Mouse (Mus musculus): Measurements from ENCODE around the gene Dlgap5. TPM values are rescaled to one million over a fixed set of nuclear protein-coding genes. Genes with fewer than 3 reads are reported as not detected.

Gene Dlgap5
- total RNA-seq, 4 experiments from 2014 or later, result not detected

DNA sequence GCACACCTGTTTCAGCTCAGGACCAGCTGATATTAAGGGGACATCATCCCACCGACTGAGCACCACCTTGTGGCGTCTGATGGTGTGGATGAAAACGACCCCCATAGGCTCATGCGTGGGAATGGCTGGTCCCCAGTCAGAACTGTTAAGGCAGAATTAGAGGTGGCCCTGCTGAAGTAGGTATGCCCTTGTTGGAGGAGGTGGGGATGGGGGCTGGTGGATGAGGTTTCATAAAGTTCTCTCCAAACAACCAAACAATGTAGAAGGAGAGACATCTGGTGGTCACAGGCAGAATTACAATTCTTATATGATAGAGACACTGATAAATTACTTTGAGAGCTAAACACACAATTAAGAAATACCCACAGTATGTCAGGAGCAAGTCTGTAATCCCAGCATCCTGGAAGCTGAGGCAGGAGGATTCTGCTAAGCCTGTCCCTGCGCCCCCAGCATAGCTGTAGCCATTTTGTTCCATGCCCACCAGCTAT, 22.0 kb downstream of the Dlgap5 start:
- DNase-seq (ENCODE audit: low spot score in 2 of 2), result no peak

DNA sequence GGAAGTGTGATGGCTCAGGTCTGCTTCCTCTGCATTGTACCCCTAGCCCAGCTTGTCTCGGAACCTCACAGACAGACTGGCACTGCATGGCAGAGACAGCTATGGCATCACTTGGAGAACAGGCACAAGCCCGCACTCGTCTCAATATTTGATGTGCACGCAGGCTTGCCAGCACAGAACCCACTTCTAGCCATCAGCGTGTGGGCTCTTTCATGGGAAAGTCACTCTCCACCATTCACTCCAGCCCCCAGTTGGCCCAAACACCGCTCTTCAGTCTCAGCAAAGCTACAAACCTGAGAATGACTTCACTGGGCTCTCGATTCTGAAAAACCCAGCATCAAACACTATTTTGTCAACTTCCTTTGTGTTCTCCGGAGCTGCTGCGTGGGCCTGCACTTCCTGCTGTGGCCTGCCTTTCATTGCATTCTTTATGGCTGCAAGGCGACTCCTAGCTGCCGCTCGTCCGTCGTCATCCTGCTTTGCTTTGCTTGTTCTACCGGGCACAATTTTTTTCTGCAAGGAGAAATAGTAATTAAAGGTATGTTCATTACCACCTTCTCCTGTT, 22.7 kb downstream of the Dlgap5 start:
- DNase-seq (ENCODE audit: low spot score in 2 of 2), result no peak

DNA sequence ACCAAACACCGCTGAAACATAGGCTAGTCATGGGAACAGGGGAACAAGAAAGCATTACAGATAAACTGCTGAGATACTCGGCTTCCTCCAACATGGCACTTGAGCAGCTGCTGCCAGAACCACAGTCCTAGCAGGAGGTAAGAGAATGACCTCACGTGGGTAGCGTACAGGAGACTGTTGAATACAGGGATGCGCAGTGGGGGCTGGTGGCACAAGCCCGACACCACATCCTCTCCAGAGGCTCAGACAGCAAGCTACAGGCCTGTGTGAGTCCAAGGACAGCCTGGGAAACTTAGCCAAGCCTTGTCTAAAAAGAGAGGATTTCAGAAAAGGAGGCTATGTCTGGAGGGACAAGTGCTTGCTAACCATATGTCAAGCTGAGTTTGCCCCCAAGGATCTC, 23.2 kb downstream of the Dlgap5 start:
- DNase-seq (ENCODE audit: low spot score in 2 of 2), result no peak

DNA sequence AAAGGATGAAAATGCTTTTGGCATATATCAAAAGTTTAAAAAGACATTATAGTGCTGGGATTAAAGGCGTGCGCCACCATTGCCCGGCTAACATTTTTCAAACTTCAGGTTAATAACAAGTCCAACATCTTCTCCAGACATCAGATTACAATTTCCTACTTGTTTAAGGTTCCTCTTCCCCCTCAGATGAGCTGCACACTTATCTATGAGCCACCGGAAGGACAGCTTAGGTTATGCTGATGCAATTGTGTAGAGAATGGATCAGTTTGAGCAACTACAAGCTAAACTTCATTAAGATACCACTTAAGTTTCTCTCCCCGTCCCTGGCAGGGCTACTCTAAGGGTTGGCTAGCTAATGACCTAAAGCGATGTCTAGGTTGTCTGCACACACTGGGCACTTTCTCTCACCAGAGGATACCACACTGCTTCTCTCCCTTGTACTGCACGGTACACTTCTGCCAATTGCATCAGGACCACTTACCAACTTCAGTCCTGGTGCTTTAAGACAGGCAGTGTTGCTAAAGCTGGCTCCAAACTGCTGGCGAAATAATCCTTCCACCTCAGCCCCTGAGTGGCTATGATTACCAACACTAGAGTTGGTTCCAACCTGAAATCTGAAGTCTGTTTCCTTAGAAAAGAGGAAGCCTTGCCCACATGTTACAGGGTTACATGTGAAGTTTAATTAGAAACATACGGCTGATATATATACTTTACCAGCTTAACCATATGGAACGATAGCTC, 24.7 kb downstream of the Dlgap5 start:
- DNase-seq (ENCODE audit: low spot score in 2 of 2), result no peak

DNA sequence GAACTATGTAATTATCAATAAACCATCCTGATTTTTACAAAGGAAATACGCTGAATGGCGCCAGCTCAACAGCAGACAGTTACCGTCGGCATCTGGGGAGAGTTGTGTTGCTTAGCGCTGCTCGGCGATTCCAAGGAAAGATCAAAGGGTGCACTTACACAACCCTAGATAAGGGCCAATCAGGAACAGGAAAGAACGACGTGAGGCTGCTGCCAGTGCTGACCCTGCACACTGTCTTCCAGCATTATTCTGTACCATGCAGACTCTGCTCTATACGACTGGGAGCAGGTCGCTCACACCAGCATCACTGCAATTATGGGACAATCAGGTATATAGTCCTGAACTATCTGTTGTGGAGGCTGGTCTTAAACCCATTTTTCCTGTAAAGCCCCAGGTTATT, 32.1 kb downstream of the Dlgap5 start:
- no peak for DNase-seq (ENCODE audit: low spot score in 2 of 2)

DNA sequence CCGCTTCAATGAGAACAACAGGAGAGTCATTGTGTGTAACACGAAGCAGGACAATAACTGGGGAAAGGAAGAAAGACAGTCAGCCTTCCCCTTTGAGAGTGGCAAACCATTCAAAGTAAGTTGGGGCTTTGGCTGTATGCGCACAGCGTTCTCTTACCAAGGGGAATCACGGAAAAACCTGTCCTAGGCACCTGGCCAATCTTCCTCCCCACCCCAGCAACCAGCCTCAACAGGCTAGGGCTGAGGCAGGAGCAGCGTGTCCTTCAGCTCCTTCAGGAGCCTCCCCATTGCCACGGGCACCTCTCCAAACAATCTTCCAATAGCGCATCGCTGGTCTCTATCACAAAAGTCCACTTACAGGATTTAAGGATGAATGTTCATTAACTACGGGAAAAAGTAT, 33.6 kb downstream of the Dlgap5 start:
- DNase-seq (ENCODE audit: low spot score in 2 of 2), result no peak

DNA sequence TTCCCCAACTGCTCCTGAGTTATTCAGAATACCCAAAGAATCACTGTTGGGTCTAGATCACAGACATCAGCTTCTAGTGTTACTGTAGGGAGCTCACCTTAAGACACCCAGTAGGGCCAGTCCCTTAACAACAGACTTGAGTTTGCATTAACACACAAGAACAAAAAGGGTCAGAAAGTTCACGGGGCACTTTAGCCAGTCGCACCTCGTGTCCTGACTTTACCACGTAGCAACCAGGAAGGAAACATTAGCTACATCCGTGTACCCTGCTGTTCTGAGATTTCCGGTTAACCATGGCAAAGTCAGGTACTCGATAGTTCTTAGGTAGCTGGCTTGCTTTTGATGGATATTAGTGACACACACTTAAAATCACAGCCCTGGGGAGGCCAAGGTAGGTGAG, 34.3 kb downstream of the Dlgap5 start:
- DNase-seq (ENCODE audit: low spot score in 2 of 2), result no peak

DNA sequence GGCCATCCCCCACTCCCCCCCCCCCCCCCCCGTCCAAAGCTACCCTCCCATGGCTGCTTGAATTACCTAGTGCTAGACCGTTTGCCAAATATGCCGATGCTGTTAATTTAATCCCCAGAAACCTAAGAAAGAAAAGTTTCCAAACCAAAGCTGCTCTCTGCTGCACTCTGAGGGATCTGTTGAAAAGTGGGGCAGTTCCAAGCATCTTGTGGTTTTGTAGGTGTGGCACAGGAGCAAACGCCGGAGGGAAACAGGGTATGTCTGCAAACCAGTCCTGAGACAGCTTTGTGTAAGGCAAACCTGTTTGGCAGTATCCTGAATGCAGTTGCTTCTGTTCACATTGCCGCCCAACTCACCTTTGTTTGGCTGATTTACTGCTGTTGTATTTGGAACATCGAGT, 39.9 kb downstream of the Dlgap5 start:
- DNase-seq (ENCODE audit: low spot score in 2 of 2), result no peak

DNA sequence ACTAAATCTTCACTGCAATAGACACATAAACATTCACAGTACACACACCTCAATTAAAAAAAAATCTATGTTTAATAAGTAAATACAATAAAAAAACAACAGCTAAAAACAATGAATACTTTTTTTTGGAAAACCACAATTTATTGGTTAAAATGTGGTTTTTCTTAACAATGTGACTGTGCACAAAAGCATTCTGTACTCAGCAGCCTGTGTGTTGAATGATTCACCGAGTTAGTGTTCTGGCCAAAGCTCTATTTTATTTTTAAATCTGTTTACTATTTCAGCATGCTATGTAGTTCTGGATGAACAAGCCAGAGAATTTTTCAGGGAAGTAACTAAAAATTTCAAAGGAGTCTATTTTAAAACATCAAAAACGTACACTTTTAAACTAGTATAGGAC, 41.7 kb downstream of the Dlgap5 start:
- no peak for DNase-seq (ENCODE audit: low spot score in 2 of 2)

DNA sequence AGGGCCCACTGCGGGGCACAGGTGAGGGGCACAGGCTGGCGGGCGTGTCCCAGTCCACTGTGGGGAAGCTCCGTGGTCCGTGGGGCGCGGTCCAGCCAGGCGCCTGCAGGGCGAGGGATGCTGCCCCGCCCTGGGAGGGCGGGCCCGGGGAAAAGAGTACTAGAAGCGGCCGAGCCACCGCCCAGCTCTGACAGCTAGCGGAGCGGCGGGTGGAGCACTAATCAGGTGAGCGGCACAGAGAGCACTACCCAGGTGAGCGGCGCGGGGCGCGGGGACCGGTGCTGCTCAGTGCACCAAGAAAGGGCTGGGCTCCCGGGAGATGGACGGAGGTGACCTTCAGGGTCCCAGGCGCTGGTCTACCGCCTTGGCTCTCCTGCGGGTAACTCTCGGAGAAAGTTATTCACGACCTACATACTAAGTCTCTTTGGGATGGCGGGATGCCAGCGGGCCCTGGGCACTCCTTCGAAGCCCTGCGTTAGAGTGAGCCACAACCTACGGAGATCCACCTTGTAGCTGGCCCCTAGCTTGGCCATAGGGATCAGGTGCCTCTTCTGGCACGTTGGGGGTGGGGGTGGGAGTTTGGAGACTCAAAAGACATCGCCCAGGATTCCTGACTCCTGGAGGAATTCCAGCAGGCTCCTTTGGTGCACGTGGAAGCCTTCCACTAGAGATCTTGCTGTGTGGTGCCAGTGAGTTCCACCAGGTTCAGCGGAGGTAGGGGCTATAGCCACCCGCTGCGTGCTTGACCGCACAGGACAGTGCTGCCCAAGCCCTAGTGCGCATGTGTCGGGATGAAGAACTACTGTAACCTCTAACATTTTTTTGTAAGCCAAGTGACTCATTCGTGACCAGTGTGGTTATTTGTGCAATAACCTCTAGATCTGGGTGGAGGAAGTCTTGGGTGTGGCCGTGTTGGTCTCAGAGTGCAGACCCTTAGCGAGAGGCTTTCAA, 44.2 kb downstream of the Dlgap5 start:
- peak; percentile 21 to 27 for DNase-seq (ENCODE audit: low spot score in 2 of 2)

DNA sequence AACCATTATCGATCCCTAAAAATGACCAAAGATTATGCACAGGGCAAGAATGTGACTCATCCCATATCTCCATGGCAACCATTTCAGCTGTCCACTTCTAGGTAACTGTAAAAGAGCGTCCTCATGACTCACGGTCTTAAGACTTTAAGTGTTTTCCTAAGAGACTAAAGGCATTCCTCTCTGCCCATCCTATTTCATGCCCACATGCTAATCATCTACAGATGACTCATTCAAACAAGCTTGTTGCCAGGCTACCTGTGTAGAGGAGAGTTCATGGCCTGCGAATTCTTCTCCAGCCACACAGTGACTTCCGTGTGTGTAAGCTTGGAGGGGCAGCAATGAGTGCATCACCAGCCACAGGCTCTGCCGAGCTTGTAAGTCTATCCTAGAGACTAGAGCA, 46.5 kb downstream of the Dlgap5 start:
- no peak for DNase-seq (ENCODE audit: low spot score in 2 of 2)

DNA sequence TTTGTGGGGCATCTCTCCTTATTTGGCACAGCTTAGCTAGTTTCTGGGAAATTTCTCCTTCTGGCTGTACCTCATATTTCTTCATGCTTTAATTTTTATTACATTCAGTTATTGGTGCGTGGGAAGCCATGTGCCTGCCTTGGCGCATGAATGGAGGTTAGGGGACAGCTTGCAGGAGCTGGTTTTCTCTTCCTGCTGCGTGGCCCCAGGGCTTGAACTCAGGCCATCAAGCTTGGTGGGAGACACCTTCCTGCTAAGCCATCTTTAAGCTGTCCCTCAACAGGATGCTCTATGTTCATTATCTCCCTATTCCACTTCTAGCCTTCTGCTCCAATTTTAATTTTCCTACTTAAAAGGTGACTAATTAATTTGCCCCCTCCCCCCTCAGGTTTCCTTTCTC, 47.4 kb downstream of the Dlgap5 start:
- DNase-seq (ENCODE audit: low spot score in 2 of 2), result no peak

DNA sequence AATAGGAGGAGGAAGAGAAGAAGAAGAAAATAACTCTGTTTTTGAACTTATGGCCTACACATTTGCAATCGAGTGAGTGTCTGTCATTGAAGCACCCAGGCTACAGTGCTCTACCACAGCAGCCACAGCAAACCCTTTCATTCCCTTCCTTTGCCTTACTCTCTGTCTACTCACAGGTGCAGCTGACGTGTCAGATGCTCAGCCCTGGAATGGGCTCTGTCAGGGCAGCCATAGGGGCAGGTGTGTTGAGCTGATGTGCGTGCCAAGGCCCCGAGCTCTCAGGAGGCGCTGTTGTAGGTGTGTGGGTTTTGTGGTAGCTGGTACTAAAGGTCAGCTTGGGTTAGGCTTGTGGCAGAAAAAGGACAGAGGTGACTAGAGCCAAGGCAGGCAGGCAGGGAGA, 48.5 kb downstream of the Dlgap5 start:
- DNase-seq (ENCODE audit: low spot score in 2 of 2), result no peak

DNA sequence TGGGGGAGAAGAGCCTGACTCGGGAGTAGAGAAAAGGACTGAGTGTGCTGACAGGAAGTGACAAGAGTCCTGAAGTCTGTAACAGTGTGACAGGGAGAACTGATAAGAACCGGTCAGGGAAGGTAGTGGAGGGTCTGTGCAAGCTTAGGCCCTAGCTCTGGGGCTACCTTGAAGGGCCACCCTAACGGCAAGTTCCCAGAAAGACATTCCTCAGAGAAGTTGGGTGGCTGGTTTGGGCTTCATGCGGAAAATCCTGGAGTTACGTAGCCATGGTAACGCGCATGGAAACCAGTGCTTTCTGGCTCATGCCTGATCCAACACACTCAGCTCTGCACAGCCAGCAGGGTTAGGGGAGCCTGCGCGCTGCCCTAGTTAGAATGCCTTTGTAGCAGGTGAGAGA, 50.7 kb downstream of the Dlgap5 start, which contains the start of gene Lgals3:
TSS of gene Lgals3 (plus strand) at position 291 of the 400 bp plus-strand sequence.
- DNase-seq (ENCODE audit: low spot score in 2 of 2), result no peak

DNA sequence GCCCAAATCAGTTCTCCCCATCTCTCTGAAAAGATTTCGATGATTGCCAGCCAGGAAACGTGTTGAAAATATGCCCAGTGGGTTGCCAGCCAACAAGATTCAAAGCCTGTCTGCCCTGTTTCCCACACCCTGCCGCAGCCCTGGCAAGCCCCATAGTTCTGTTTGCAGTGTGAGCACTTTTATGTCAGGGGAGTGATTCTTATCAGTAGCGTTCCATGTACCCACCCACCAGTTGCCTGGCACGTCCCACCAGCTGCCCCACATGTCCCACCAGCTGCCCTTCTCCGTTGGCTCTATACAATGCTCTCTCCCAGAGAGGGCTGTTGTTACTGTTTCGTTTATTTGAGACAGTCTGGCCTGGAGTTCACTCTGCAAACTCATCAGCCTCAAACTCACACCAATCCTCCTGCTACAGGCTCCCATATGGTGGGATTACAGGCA, 51.3 kb downstream of the Dlgap5 start:
- no peak for DNase-seq (ENCODE audit: low spot score in 2 of 2)

DNA sequence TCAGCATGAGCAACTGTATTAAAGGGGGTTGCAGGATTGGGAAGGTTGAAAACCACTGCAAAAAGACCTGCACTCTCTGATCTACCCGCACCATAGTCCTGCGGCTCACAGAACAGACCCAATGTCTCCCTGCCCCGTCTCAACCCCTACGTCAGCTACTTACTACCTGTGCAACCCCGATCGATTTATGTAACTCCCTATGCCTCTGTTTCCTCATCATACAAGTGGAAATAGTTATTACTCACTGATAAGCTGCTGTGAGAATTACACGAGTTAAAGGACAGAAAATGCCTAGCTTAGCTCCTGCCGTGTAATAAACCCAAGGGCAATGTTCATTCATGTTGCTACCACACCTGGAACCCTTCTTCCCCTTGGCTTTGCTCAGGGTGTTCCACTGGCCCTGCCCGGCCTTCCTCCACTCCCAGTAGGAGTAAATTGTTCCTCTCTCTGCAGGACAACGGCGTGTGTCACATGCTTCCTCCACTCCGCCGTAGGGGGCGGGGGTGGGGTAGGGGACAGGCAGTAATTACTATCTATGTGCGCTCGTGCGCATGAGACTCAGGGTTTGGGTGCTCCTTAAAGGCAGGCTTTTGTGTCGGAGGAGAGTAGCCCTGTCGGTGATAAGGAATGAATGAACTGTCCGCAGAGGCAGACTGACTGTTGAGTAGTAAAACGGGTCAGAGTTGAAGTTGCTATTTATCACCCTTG, 53.3 kb downstream of the Dlgap5 start:
- DNase-seq (ENCODE audit: low spot score in 2 of 2), result no peak

DNA sequence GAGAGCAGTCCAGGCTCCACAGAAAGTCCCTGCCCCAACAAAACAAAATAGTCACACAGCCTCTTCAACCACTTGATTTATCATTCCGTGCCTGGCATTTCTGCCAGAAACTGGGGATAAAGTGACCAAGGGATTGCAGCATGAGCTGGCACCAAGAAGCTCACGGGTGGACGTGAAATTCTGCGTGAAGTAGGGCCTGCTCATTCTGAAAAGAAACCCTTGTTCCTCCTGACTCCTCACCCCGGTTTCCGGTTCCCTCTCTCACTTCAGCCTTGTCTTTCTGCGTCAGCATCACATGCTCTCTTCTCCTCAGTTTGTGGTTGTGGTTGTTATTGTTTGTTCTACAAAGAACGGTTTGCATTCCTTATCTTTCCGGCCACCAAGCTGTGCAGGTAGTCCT, 56.3 kb downstream of the Dlgap5 start:
- DNase-seq (ENCODE audit: low spot score in 2 of 2), result no peak

DNA sequence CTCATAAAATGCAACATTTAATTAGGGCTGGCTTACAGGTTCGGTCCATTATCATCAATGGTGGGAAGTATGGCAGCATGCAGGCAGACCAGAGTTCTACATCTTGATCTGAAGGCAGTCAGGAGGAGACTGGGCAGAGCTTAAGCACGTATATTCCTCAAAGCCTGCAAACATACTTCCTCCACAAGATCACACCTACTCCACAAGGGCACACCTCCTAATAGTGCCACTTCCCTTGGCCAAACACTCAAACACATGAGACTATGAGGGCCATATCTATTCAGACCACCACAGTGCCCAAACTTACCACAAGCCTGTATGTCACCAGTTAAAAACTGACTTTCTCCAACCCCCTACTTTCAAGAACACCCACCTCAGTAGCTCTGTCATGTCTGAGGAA, 56.8 kb downstream of the Dlgap5 start:
- DNase-seq (ENCODE audit: low spot score in 2 of 2), result no peak

DNA sequence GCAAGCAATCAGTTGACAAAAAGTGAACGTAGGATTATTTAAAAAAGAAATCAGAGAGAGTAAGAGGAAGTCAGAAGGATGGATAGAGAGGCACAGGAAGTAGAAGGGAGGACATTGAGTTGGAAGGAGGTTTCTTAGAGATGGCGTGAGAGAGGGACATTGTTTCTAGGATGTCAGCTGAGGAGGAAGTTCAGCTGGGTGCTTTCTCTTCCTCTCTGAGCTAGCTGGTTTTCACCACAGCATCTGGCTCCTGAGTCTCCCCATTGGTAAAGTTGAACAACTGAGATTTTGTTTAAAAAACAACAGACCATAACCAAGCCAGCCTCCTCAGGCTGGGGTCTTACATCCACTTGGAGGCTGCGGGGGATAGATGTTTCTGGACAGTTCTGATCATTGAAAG, 58.6 kb downstream of the Dlgap5 start:
- no peak for DNase-seq (ENCODE audit: low spot score in 2 of 2)

DNA sequence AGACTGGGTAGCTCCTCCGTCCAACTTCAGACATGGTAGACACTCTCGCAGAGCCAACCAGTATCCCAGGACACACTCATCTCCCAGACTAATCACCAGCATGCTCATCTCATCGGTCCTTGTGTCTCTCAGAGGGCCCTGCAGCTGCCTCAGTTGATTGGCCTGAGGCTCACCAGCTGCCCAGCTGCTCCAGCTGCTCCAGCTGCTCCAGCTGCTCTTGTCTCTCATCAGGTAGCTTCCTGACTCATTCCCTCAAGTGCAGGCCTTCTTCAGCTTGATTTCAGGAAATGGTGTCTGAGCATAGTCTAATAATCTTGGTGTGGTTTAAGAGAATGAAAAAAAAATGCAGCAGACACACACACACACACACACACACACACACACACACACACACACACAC, 61.6 kb downstream of the Dlgap5 start:
- DNase-seq (ENCODE audit: low spot score in 2 of 2), result no peak

DNA sequence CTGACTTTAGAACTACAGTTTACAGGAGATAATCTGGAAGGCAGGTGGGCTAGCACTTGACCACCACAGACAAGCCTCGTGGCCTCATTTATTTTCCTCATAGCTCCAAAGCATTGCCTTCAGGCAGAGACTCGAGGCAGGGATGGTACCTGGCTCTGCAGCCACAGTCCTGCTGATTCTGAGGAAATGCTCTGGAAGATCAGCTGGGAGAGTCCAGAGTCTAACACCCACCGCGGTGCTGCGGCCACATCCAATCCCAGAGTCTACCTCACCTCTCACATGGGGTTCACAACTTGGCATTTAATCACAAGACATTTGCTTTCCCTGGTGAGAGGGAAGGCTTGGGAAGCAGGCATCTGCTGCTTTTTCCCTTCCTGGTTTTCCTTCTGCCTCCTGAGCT, 63.3 kb downstream of the Dlgap5 start:
- DNase-seq (ENCODE audit: low spot score in 2 of 2), result no peak
